19 mouse cellular contexts compared by ENCODE assay signal in the genomic region with DNA sequence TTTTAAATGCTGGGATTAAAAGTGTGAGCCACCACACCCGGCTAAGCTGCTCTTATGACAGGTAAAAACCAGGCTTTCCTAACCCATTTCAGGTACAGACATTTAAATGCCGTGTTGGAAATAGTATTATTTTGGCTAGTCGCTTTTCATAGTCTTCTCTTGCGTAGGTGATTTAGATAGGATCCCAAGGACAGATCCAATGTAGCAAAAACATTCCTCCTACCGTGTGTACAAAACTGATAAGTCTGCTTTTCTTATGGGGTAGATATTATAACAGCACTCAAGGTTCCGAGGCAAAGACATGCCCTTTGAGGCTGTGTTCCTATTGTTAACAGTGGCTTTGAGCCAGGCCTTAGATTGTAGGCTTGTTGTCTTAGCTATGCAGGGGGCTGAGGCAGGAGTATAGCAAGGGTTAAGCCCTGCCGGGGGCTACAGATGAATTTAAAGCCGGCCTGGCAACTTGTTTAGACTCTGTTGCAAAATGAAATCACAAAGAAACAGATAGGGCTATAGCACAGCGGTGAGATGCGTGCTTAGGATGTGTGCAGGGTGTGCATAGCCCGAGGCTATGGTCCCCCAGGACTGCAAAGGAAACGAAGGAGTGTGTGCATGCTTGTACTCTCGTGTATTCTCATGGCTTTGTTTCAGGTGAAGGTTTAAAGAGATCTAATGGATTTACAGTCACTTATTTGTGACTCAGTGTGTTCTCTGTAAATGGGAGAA. TPM values are rescaled to one million over a fixed set of nuclear protein-coding genes. Genes with fewer than 3 reads are reported as not detected.
DNase-seq lines count a peak whose midpoint lies in the region; ATAC-seq and TF ChIP-seq lines count a peak whose summit lies in the region.
"Had no signal": no experiment of that assay in that cellular context is flagged by ENCODE, and none has a peak within 500 bp of the region (broad histone marks: within the 10 kb centered on the region; RNA-seq: fewer than 3 reads in every experiment).

No protein-coding gene starts in this region.

- no peak for TF ChIP-seq RAD21 in CH12.LX (IDR thresholded peaks at IDR 0.05; ENCODE audit: low read depth, low read length)

- H3K79me2 ChIP-seq in CH12.LX (replicated peaks; ENCODE audit: control insufficient read depth, extremely low read depth, insufficient read depth, poor library complexity, severe bottlenecking) = peaks cover 31% of the 10 kb centered on the region

- TF ChIP-seq EP300 in CH12.LX (IDR thresholded peaks at IDR 0.05; ENCODE audit: low read length) = no peak

- in situ Hi-C loops in CH12.LX (cut with MboI; ENCODE audit: low pct_ligation_motif_present, low pct_unique_long_range_greater_than_20kb, low sequenced_read_pairs) = no loop called here

- peak; percentile 33; the same call in 1 of the 2 replicates for ATAC-seq in heart, embryonic 12.5 days (ENCODE audit: insufficient number of reproducible peaks, low FRiP score)
- ATAC-seq in liver, embryonic 13.5 days (ENCODE audit: low read depth) = peak; percentile 90
- ATAC-seq: activated CD4-positive, CD25-positive, alpha-beta regulatory T cell, adult 4 months had no signal

- peaks cover 18% of the 10 kb centered on the region for H3K4me1 ChIP-seq in heart, embryonic 12.5 days (replicated peaks)
- H3K4me1 ChIP-seq in CH12.LX (ENCODE audit: control insufficient read depth in 1 of 2, insufficient read depth in 2 of 2) = peaks cover 17 to 72% of the 10 kb centered on the region in 2 experiments
- H3K4me1 ChIP-seq in bone marrow macrophage, adult 2 months (ENCODE audit: control insufficient read depth, insufficient read depth, low read length) = peaks cover 34% of the 10 kb centered on the region
- H3K4me1 ChIP-seq in liver, embryonic 13.5 days (replicated peaks) = peaks cover 22% of the 10 kb centered on the region
- H3K4me1 ChIP-seq in midbrain, embryonic 10.5 days = 0 out of 2 replicates have a peak, but pooled peaks cover 10% of the 10 kb centered on the region
- H3K4me1 ChIP-seq: forebrain, embryonic 12.5 days; hindbrain, embryonic 13.5 days; neural tube, embryonic 15.5 days had no signal

- H3K9me3 ChIP-seq in heart, embryonic 12.5 days (replicated peaks) = no peaks in the 10 kb centered on the region
- no peaks in the 10 kb centered on the region for H3K9me3 ChIP-seq in CH12.LX (replicated peaks; ENCODE audit: low read length)
- H3K9me3 ChIP-seq in liver, embryonic 13.5 days (replicated peaks) = no peaks in the 10 kb centered on the region
- no peaks in the 10 kb centered on the region for H3K9me3 ChIP-seq in midbrain, embryonic 10.5 days (replicated peaks)
- H3K9me3 ChIP-seq: forebrain, embryonic 12.5 days; G1E; hindbrain, embryonic 13.5 days; megakaryocyte, embryonic 14.5 days; neural tube, embryonic 15.5 days had no signal

- dilution Hi-C loops in CH12.LX (cut with MboI; ENCODE audit: extremely low pct_ligation_motif_present, extremely low pct_unique_long_range_greater_than_20kb, low sequenced_read_pairs) = no loop called here

- no peak overlapping the region for H3K27ac ChIP-seq in heart, embryonic 12.5 days (ENCODE audit: poor library complexity, severe bottlenecking)
- H3K27ac ChIP-seq in CH12.LX (ENCODE audit: insufficient read depth, low read depth) = peak overlapping the region; percentile 25; the same call in 1 of the 2 replicates
- peak overlapping the region; percentile 57; the same call in 1 of the 2 replicates for H3K27ac ChIP-seq in bone marrow macrophage, adult 2 months (ENCODE audit: insufficient read depth, low read depth, low read length)
- H3K27ac ChIP-seq in liver, embryonic 13.5 days = peak overlapping the region; percentile 88
- H3K27ac ChIP-seq in midbrain, embryonic 10.5 days (replicated peaks) = no peak overlapping the region
- H3K27ac ChIP-seq: forebrain, embryonic 12.5 days; hindbrain, embryonic 13.5 days; neural tube, embryonic 15.5 days had no signal

- peak overlapping the region; percentile 51; the same call in 1 of the 2 replicates for H3K4me2 ChIP-seq in heart, embryonic 12.5 days
- peak overlapping the region; percentile 83 for H3K4me2 ChIP-seq in CH12.LX (ENCODE audit: insufficient read depth, low read depth, poor library complexity, severe bottlenecking)
- H3K4me2 ChIP-seq in liver, embryonic 13.5 days = peak overlapping the region; percentile 67
- H3K4me2 ChIP-seq: forebrain, embryonic 12.5 days; hindbrain, embryonic 13.5 days; neural tube, embryonic 15.5 days had no signal

- no peak for TF ChIP-seq POLR2A in CH12.LX (IDR thresholded peaks at IDR 0.05; ENCODE audit: low read depth, low read length)
- no peak for TF ChIP-seq POLR2A in bone marrow macrophage, adult 2 months (IDR thresholded peaks at IDR 0.05; ENCODE audit: borderline replicate concordance, low read depth, low read length)

- H3K9ac ChIP-seq in heart, embryonic 12.5 days = no peak overlapping the region
- H3K9ac ChIP-seq in CH12.LX (ENCODE audit: insufficient read depth, low read depth) = no peak overlapping the region
- H3K9ac ChIP-seq in liver, embryonic 13.5 days = peak overlapping the region; percentile 59
- H3K9ac ChIP-seq: forebrain, embryonic 12.5 days; hindbrain, embryonic 13.5 days; neural tube, embryonic 15.5 days had no signal

- 63% methylated on average over 13 of the region's 13 CpGs for WGBS in heart, embryonic 12.5 days
- WGBS in liver, embryonic 13.5 days (ENCODE audit: insufficient replicate concordance) = 42% methylated on average over 13 of the region's 13 CpGs
- WGBS in midbrain, embryonic 10.5 days = 82% methylated on average over 13 of the region's 13 CpGs

- no peak for DNase-seq in heart, adult 9 months (ENCODE audit: low spot score in 2 of 2)
- DNase-seq in CH12.LX (ENCODE audit: extremely low read depth) = no peak
- DNase-seq in liver, embryonic 13.5 days = peak; percentile 34
- DNase-seq in midbrain, embryonic 10.5 days (ENCODE audit: low spot score) = no peak
- no peak for DNase-seq in kidney, postnatal 14 days
- DNase-seq in adrenal gland, postnatal 10 days = no peak
- DNase-seq: cerebellum, adult 9-11 months; kidney, adult 18-20 months; retina, postnatal 1 day; spleen, adult 18-20 months; thymus, adult 2 months had no signal

- TF ChIP-seq CTCF in CH12.LX (conservative IDR thresholded peaks at IDR 0.05 in 1 of 2, IDR thresholded peaks at IDR 0.05 in 1 of 2; ENCODE audit: low read depth in 2 of 2, low read length in 2 of 2) = no peak
- no peak for TF ChIP-seq CTCF in bone marrow macrophage, adult 2 months (IDR thresholded peaks at IDR 0.05; ENCODE audit: low read depth, low read length)

- no peak overlapping the region for H3K4me3 ChIP-seq in heart, embryonic 12.5 days
- H3K4me3 ChIP-seq in CH12.LX (replicated peaks in 1 of 3; ENCODE audit: low read depth in 2 of 3, low read length in 2 of 3, poor library complexity in 1 of 3) = no peak overlapping the region
- H3K4me3 ChIP-seq in bone marrow macrophage, adult 2 months (ENCODE audit: insufficient read depth, low read length) = no peak overlapping the region
- H3K4me3 ChIP-seq in liver, embryonic 13.5 days (replicated peaks) = peak overlapping the region; percentile 39
- H3K4me3 ChIP-seq in midbrain, embryonic 10.5 days = no peak overlapping the region
- H3K4me3 ChIP-seq: forebrain, embryonic 12.5 days; hindbrain, embryonic 13.5 days; megakaryocyte, embryonic 14.5 days; neural tube, embryonic 15.5 days had no signal

- H3K36me3 ChIP-seq in heart, embryonic 12.5 days = peaks cover 8% of the 10 kb centered on the region; the same call in 1 of the 2 replicates
- peaks cover 17 to 39% of the 10 kb centered on the region in 2 experiments for H3K36me3 ChIP-seq in CH12.LX (replicated peaks in 1 of 2; ENCODE audit: control insufficient read depth in 1 of 2, insufficient read depth in 1 of 2, low read length in 1 of 2)
- peaks cover 11% of the 10 kb centered on the region; the same call in 1 of the 2 replicates for H3K36me3 ChIP-seq in liver, embryonic 13.5 days
- 0 out of 2 replicates have a peak, but pooled peaks cover 3% of the 10 kb centered on the region for H3K36me3 ChIP-seq in midbrain, embryonic 10.5 days
- H3K36me3 ChIP-seq: forebrain, embryonic 12.5 days; hindbrain, embryonic 13.5 days; neural tube, embryonic 15.5 days had no signal

- no peaks in the 10 kb centered on the region for H3K27me3 ChIP-seq in heart, embryonic 12.5 days (replicated peaks)
- H3K27me3 ChIP-seq in CH12.LX (replicated peaks) = no peaks in the 10 kb centered on the region
- no peaks in the 10 kb centered on the region for H3K27me3 ChIP-seq in liver, embryonic 13.5 days
- H3K27me3 ChIP-seq in midbrain, embryonic 10.5 days (ENCODE audit: low read depth, poor library complexity, severe bottlenecking) = no peaks in the 10 kb centered on the region
- H3K27me3 ChIP-seq: forebrain, embryonic 12.5 days; hindbrain, embryonic 13.5 days; megakaryocyte, embryonic 14.5 days; neural tube, embryonic 15.5 days had no signal

TF ChIP-seq in CH12.LX, 34 proteins besides CTCF, POLR2A, EP300 and RAD21:
- TF ChIP-seq ZC3H11A (IDR thresholded peaks at IDR 0.05; ENCODE audit: low read depth, low read length) (no peak), SIN3A (IDR thresholded peaks at IDR 0.05; ENCODE audit: low read length) (no peak), MAZ (IDR thresholded peaks at IDR 0.05; ENCODE audit: low read depth, low read length) (no peak), ZKSCAN1 (IDR thresholded peaks at IDR 0.05; ENCODE audit: borderline replicate concordance, low read depth, low read length) (no peak), TCF12 (IDR thresholded peaks at IDR 0.05; ENCODE audit: low read depth, low read length) (no peak), USF2 (conservative IDR thresholded peaks at IDR 0.05; ENCODE audit: low read depth, low read length) (no peak), MXI1 (IDR thresholded peaks at IDR 0.05; ENCODE audit: low read depth, low read length) (no peak), HCFC1 (IDR thresholded peaks at IDR 0.05; ENCODE audit: low read depth, low read length) (no peak), POLR2AphosphoS2 (IDR thresholded peaks at IDR 0.05; ENCODE audit: low read depth, low read length) (no peak), NRF1 (IDR thresholded peaks at IDR 0.05; ENCODE audit: low read depth, low read length) (no peak), CHD2 (IDR thresholded peaks at IDR 0.05; ENCODE audit: low read length) (no peak), JUN (IDR thresholded peaks at IDR 0.05; ENCODE audit: insufficient read depth, low read depth, low read length) (no peak)

RNA-seq across cellular contexts. Expression of a gene that starts 57.7 kb away (rescaled TPM):
- 124 and 127 TPM in 2 replicates for polyA plus RNA-seq in heart, embryonic 12.5 days (2016; fragmentation: Nextera tagmentation; extraction: Ambion mirVana)
- total RNA-seq in CH12.LX (2012; rRNA removed) (38.5 and 51.2 TPM in 2 replicates), CH12.LX (2014; rRNA removed) (106 and 134 TPM in 2 replicates)
- polyA plus RNA-seq in CH12.LX (2012; ENCODE audit: insufficient read length, low read depth) = 47.4 and 71.2 TPM in 2 replicates
- polyA plus RNA-seq in bone marrow macrophage, adult 2 months (2012; ENCODE audit: insufficient read depth, insufficient read length, missing spikeins) = 177 and 192 TPM in 2 replicates
- 78.7 and 98.3 TPM in 2 replicates for polyA plus RNA-seq in liver, embryonic 13.5 days (2015; fragmentation: Nextera tagmentation; extraction: Ambion mirVana)
- 155 and 165 TPM in 2 replicates for polyA plus RNA-seq in midbrain, embryonic 10.5 days (2016; fragmentation: Nextera tagmentation; extraction: Ambion mirVana)
- total RNA-seq in adrenal gland, postnatal 10 days (2021) = 10 to 100 TPM; 53.9 to 61.9 TPM

Comparison
In these comparisons a context has a peak if more than half of its experiments do, and no peak if none do; other contexts are left out.
1. H3K27ac ChIP-seq: peak in CH12.LX (single experiment), bone marrow macrophage, adult 2 months (single experiment) and liver, embryonic 13.5 days (single experiment); none in heart, embryonic 12.5 days (single experiment) and midbrain, embryonic 10.5 days (single experiment).
2. Peak in every context shown above with its lines, with median percentiles within 50 percentile points of each other: H3K4me2 ChIP-seq.